Mouse (Mus musculus) liver, embryonic 15.5 days (tissue): Measurements from ENCODE around the gene Rab31. TPM values are rescaled to one million over a fixed set of nuclear protein-coding genes. Genes with fewer than 3 reads are reported as not detected.
"Not testable (repeated sequence)": the region's sequence is repeated elsewhere in the genome, so short reads cannot be mapped to it uniquely, and the experiment has no call there.

Source experiments
- ATAC-seq: fragments of 200-750 bp; cut with Nextera tagmentation; 2 replicates; pipeline ENCODE4 v1.8.0; 2017; ENCODE audit warnings: moderate number of reproducible peaks, mild to moderate bottlenecking, moderate library complexity; ENCODE audit not compliant: insufficient read depth
- H3K27ac ChIP-seq: fragments of 300-500 bp; sonication (generic); replicated peaks from 2 replicates; pipeline ENCODE4 v1.5.1; 2015; ENCODE audit warnings: mild to moderate bottlenecking, inconsistent platforms
- H3K27me3 ChIP-seq: fragments of 300-500 bp; sonication (generic); 2 replicates; pipeline ENCODE4 v1.6.1; 2015; ENCODE audit warnings: mild to moderate bottlenecking, inconsistent platforms
- H3K36me3 ChIP-seq: fragments of 300-500 bp; sonication (generic); replicated peaks from 2 replicates; pipeline ENCODE4 v1.6.1; 2015; ENCODE audit warnings: moderate library complexity, mild to moderate bottlenecking, inconsistent platforms
- H3K4me1 ChIP-seq: fragments of 300-500 bp; sonication (generic); replicated peaks from 2 replicates; pipeline ENCODE4 v1.6.1; 2015; ENCODE audit warnings: inconsistent platforms
- H3K4me2 ChIP-seq: fragments of 300-500 bp; sonication (generic); 2 replicates; pipeline ENCODE4 v1.6.1; 2015; ENCODE audit warnings: moderate library complexity, mild to moderate bottlenecking, inconsistent platforms
- H3K4me3 ChIP-seq: fragments of 300-500 bp; sonication (generic); replicated peaks from 2 replicates; pipeline ENCODE4 v1.5.1; 2015; ENCODE audit warnings: mild to moderate bottlenecking, inconsistent platforms
- H3K9ac ChIP-seq: fragments of 300-500 bp; sonication (generic); 2 replicates; pipeline ENCODE4 v1.6.1; 2015; ENCODE audit warnings: moderate library complexity, mild to moderate bottlenecking, inconsistent platforms
- H3K9me3 ChIP-seq: fragments of 300-500 bp; sonication (generic); replicated peaks from 2 replicates; pipeline ENCODE4 v1.6.1; 2016; ENCODE audit warnings: inconsistent platforms
- WGBS: fragments of 180-500 bp; shearing (Covaris S2); methylation state at CpG from one replicate; pipeline ENCODE4 v1.1.7; 2015; ENCODE audit warnings: mixed read lengths; ENCODE audit not compliant: insufficient replicate concordance; 5-methylcytosine and 5-hydroxymethylcytosine counted together
- polyA plus RNA-seq: library from polyadenylated mRNA; unstranded; fragments of >200 nt; fragmentation: Nextera tagmentation; extraction: Ambion mirVana; gene quantifications from 2 replicates; pipeline ENCODE4 v1.2.1, GENCODE M21; 2015

Rab31 gene
- polyA plus RNA-seq, 1 experiment from 2014 or later: 6.1 TPM

DNA sequence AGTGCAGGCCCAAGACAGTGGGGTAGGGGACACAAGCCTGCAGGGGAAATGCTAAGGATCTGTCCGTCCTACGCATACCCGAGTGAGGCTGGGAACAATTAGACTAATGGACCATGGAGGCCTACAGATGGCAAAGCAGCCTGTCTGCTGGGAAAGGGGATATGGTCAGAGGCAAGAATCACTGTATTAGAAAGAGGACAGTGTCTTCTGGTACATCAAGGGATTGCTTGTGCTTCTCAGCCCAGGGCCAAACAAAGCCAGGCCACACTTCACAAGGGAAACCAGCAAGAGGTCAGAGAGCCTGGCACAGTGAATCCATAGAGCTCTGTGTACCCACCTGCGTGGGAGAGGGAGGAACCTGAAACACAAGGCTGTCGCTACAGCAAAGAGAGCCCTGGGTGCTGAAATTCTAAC, 130.0 kb downstream of the Rab31 start:
- Histone ChIP-seq H3K27ac (no peak overlapping the region), H3K4me2 (no peak overlapping the region), H3K4me3 (no peak overlapping the region), H3K9me3 (no peaks in the 10 kb centered on the region), H3K36me3 (no peaks in the 10 kb centered on the region), H3K27me3 (no peaks in the 10 kb centered on the region), H3K9ac (no peak overlapping the region), H3K4me1 (no peaks in the 10 kb centered on the region; the same call in 1 of the 2 replicates)
- 77% methylated on average over 5 of the region's 5 CpGs for WGBS
- ATAC-seq: no peak

DNA sequence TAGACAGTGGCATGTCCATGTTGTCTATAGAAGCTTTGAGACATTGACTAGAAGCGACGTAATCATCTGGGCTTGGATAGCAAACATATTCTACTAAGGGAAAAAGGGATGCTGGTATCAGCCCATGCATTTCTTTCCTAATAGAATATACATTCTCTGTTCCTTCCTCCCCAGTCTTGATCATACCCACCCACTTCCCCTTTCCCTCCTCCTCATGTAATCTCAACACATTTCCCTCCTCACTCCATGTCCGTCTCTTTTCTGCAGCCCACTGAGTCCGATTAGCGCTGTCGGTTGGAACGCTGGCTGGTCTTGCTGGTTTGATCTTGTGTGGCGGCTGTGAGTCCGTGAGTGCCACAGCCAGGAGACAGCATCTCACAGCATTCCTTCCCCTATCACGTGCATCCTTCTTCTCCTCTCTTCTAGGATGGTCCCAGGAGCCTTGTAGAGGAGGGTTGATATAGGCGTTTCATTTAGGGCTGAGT, 130.8 kb downstream of the Rab31 start, which contains the start of gene Txndc2:
TSS of gene Txndc2 (minus strand) at position 435 of the 485 bp plus-strand sequence.
- no peak within 1 kb of the TSS for H3K9ac ChIP-seq

DNA sequence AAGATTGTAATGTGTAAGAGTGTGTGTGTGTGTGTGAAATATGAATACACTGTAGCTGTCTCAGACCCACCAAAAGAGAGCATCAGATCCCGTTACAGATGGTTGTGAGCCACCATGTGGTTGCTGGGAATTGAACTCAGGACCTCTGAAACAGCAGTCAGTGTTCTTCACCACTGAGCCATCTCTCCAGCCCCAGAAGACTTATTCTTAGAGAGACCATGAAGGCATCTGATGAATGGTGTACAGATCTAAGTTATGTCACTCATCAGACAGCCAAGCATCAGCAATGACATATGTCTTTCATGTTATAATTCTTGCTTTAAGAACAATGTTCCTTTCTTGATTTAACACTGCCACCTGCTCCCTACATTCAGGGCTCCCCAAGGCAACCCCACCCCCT, 133.4 kb downstream of the Rab31 start:
- H3K27me3 ChIP-seq: no peaks in the 10 kb centered on the region; the same call in 1 of the 2 replicates
- no peak for ATAC-seq
- no peaks in the 10 kb centered on the region; the same call in 1 of the 2 replicates for H3K4me1 ChIP-seq
- H3K27ac ChIP-seq: no peak overlapping the region
- no peaks in the 10 kb centered on the region for H3K36me3 ChIP-seq
- H3K9me3 ChIP-seq: no peaks in the 10 kb centered on the region
- H3K4me3 ChIP-seq: no peak overlapping the region
- no peak overlapping the region for H3K4me2 ChIP-seq
- 67% methylated on average over 1 of the region's 1 CpGs for WGBS
- H3K9ac ChIP-seq: no peak overlapping the region

More for the DNA sequence above, 130.8 kb downstream of the Rab31 start, which contains the start of gene Txndc2:
- no peaks in the 10 kb centered on the region for H3K36me3 ChIP-seq
- ATAC-seq: no peak
- H3K9me3 ChIP-seq: no peaks in the 10 kb centered on the region
- no peaks in the 10 kb centered on the region for H3K27me3 ChIP-seq
- 68% methylated on average over 11 of the region's 11 CpGs for WGBS
- no peak within 1 kb of the TSS for H3K4me3 ChIP-seq
- H3K27ac ChIP-seq: no peak within 1 kb of the TSS
- no peak within 1 kb of the TSS for H3K4me2 ChIP-seq
- no peaks in the 10 kb centered on the region; the same call in 1 of the 2 replicates for H3K4me1 ChIP-seq

DNA sequence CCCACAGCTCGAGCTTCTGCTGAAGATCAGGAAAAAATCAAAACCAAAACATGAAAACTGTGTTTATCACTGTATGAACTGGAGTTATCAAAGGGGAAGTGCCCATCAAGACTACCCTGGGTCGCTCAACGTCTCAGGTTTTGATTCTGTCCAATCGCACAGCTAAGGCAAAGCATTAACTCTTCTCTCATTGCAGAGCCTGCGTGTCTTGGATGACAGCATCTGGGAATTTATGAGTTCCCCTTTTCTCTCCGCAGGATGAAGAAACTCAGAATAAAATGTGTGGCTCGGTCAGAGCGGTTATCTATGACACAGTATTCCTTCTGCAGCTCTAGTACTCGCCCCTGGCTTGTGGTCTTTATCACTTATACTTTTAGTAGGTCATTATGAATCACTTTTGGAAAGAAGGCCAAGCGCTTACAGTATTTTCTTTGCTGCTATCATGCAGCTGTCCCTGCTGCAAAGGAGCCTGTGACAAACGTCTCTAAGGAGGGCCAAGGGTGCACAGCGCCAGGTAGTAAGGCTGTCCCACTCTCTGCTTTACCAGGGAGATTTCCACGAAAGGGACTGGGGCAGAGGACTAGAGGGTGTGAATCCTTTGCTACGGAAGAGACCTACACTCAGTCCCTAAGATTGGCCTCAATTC, 136.7 kb downstream of the Rab31 start:
- Histone ChIP-seq H3K9ac (no peak overlapping the region), H3K4me3 (no peak overlapping the region), H3K27me3 (no peaks in the 10 kb centered on the region; the same call in 1 of the 2 replicates), H3K9me3 (no peaks in the 10 kb centered on the region), H3K4me2 (no peak overlapping the region), H3K36me3 (no peaks in the 10 kb centered on the region), H3K4me1 (no peaks in the 10 kb centered on the region), H3K27ac (no peak overlapping the region)
- WGBS: 20% methylated on average over 14 of the region's 14 CpGs
- no peak for ATAC-seq

DNA sequence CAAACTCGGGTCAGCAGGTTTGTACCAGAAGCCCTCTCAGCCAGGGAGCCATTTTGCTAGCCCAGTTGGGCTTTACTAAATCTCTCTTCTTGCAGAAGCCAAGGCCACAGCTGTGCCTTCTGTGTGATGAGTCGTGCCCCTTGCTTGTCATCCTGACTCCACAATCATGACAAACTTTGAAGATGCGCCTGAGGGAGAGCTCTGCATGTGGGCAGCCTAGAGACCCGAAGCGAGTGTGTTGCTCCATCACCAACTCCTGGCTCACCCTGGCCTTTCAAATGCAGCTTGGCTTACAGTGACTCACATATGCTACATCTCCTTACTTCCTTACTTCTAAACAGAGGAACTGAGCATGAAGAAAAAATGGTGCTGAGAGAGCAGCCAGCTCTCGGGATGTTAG, 142.6 kb downstream of the Rab31 start:
- no peak overlapping the region for H3K4me2 ChIP-seq
- 60% methylated on average over 6 of the region's 6 CpGs for WGBS
- no peak for ATAC-seq
- H3K9ac ChIP-seq: no peak overlapping the region
- no peaks in the 10 kb centered on the region for H3K36me3 ChIP-seq
- H3K4me3 ChIP-seq: no peak overlapping the region
- H3K27ac ChIP-seq: no peak overlapping the region
- no peaks in the 10 kb centered on the region for H3K9me3 ChIP-seq
- H3K4me1 ChIP-seq: no peaks in the 10 kb centered on the region
- no peaks in the 10 kb centered on the region; the same call in 1 of the 2 replicates for H3K27me3 ChIP-seq

DNA sequence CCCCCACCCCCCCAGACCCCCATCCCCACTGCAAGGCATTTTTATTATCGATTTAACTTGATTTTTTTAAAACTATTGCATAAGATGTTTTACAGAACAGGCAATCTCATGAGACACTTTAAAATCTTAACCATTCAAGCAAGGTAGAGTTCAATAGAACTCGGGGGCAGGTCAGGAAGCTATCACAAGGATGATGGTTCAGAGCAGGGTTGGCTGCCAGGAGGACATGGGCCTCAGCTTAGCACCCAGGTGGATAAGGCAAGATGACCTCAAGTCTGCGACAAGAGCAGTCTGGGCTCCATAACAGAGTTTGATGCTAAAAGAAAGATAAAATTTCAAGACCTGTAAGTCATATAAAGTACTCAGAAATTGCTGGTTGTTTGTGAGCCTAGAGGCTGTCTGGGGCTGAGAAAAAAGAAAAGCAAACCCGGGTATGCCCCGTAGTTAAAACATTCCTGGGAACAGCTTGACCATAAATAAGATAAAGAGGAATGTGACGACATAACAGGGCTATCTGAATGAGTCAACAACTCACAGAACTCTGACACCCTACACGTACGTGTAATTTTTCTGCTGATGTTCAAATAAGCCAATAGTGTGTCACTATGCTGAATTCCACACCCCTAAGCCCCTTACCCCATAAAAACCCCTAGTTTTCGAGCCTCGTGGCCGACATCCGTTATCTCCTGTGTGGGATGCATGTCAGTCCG, 143.6 kb downstream of the Rab31 start:
- not testable (repeated sequence) for H3K27ac ChIP-seq, H3K27me3 ChIP-seq, ATAC-seq, H3K9ac ChIP-seq, H3K4me1 ChIP-seq, H3K4me3 ChIP-seq, H3K4me2 ChIP-seq, H3K36me3 ChIP-seq, H3K9me3 ChIP-seq
- WGBS: 58% methylated on average over 13 of the region's 13 CpGs

DNA sequence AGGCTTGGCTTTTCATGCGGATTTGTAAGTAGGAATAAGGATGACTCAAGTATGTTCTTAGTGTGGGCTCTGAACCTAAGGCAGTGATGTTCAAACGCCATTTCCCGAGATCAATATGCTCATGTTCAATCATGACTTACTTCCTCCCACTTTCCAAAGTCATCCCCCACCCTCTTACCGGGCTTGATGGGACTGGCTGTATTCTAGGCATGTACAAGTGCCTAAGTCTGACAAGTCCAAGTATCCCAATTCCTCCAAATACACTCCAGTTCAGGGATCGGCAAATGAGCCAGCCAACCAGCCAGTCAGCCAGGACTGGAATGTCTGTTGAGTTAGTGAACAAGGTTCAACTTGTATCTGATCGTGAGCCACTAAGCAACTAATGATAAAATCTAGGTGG, 146.3 kb downstream of the Rab31 start:
- no peak overlapping the region for H3K27ac ChIP-seq
- no peak overlapping the region for H3K4me3 ChIP-seq
- no peaks in the 10 kb centered on the region for H3K36me3 ChIP-seq
- H3K4me2 ChIP-seq: no peak overlapping the region
- H3K9me3 ChIP-seq: no peaks in the 10 kb centered on the region
- 69% methylated on average over 6 of the region's 6 CpGs for WGBS
- H3K4me1 ChIP-seq: no peaks in the 10 kb centered on the region
- H3K27me3 ChIP-seq: no peaks in the 10 kb centered on the region
- H3K9ac ChIP-seq: no peak overlapping the region
- no peak for ATAC-seq

DNA sequence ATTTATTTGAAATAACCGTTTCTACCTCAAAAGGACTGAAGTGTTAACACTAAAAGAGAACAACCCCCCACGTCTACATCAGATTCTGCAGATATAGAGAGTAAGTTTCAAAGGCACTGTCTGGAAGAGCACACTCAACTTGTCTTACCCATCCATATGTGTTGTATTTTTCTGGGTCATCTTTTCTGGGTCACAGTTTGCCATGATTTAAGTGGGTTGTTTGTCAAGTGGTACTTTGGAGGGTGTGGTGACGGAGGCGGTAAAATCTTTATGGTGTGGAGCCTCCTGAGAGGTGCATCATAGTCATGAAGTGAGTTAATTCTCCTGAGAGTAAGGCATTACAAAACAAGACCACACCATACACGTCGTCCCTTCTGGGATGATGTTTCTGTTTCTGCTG, 147.0 kb downstream of the Rab31 start:
- H3K4me3 ChIP-seq: no peak overlapping the region
- 69% methylated on average over 6 of the region's 6 CpGs for WGBS
- H3K9me3 ChIP-seq: no peaks in the 10 kb centered on the region
- no peak overlapping the region for H3K27ac ChIP-seq
- no peaks in the 10 kb centered on the region for H3K27me3 ChIP-seq
- no peak overlapping the region for H3K4me2 ChIP-seq
- no peaks in the 10 kb centered on the region for H3K36me3 ChIP-seq
- ATAC-seq: no peak
- no peaks in the 10 kb centered on the region for H3K4me1 ChIP-seq
- no peak overlapping the region for H3K9ac ChIP-seq

DNA sequence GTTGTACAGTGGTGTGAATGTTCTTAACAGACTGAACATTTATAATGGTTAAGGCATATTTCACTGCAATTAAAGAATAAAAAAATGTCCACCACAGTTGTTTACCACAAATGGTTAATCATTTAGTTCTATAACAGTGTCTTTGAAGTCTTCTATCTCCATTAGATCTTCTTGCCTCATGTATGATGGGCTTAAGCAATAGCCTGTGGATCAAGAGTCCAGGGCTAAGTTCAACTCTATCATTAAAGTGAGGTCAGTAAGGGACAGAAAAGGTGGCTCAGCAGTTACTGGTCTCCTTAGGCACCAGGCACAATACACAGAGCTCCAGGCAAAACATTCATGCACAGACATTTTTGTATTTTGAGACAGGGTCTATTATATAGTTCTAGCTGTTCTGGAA, 149.4 kb downstream of the Rab31 start:
- Histone ChIP-seq H3K4me2 (no peak overlapping the region), H3K9me3 (no peaks in the 10 kb centered on the region), H3K36me3 (no peaks in the 10 kb centered on the region), H3K27me3 (no peaks in the 10 kb centered on the region), H3K4me1 (no peaks in the 10 kb centered on the region), H3K4me3 (no peak overlapping the region), H3K9ac (no peak overlapping the region), H3K27ac (no peak overlapping the region)
- no peak for ATAC-seq

DNA sequence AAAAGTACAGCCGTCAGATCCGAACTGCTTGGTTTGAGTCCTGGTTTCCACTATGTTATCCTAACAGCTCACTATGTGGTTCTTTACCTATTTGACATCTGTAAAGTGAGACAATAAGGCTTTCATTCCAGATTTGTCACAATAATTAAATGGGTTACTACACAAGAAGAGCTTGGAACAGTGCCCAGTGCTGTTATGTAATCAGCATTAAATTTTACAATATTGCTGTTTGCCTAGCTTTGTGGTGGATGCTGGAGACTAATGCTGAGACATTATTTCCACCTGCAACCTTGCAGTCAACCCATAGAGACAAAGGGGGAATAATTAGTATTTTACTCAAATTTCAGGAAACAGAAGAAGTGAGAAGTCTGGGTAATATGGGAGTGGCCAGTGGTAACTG, 154.1 kb downstream of the Rab31 start:
- WGBS: 93% methylated on average over 2 of the region's 2 CpGs
- peaks cover 11% of the 10 kb centered on the region for H3K4me1 ChIP-seq
- H3K9ac ChIP-seq: no peak overlapping the region
- ATAC-seq: no peak
- H3K27ac ChIP-seq: no peak overlapping the region
- 0 out of 2 replicates have a peak, but pooled peaks cover 3% of the 10 kb centered on the region for H3K27me3 ChIP-seq
- no peak overlapping the region for H3K4me3 ChIP-seq
- no peaks in the 10 kb centered on the region for H3K9me3 ChIP-seq
- no peaks in the 10 kb centered on the region for H3K36me3 ChIP-seq
- H3K4me2 ChIP-seq: no peak overlapping the region

DNA sequence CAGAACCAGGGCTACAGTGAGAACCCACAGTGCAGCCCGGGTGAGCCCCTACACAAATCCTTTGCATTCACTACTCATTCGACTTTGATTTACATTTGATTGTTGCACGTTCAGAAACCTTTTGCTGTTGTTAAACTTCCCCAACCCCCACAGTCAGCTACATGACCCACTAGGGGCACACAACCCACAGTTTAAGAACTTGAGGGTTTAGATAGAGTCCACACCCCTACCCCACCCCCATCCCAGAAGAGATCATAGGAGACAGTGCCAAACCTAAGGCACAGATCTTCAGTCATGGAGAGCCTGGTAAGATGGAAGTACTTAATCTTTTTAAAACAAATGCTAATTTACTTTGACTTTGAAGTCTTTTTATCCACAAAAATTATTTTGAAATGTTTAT, 156.9 kb downstream of the Rab31 start:
- Histone ChIP-seq H3K9me3 (no peaks in the 10 kb centered on the region), H3K27me3 (0 out of 2 replicates have a peak, but pooled peaks cover 3% of the 10 kb centered on the region), H3K4me2 (no peak overlapping the region), H3K36me3 (no peaks in the 10 kb centered on the region), H3K4me3 (no peak overlapping the region), H3K4me1 (peaks cover 21% of the 10 kb centered on the region), H3K9ac (no peak overlapping the region), H3K27ac (no peak overlapping the region)
- ATAC-seq: no peak
- 29% methylated on average over 3 of the region's 3 CpGs for WGBS
